Mouse (Mus musculus): ENCODE data around the gene Calhm1. TPM values are rescaled to one million over a fixed set of nuclear protein-coding genes. Genes with fewer than 3 reads are reported as not detected.
A peak's percentile ranks its signal among the peaks of the same experiment; 100 is the strongest.

Calhm1 gene
- not detected in 2 replicates for polyA plus RNA-seq (2015; fragmentation: Nextera tagmentation; extraction: Ambion mirVana)

GRCm38 (mm10) chr19:47144154-47144553 is at the start of gene Calhm1:
Gene Calhm1 (minus strand): TSS chr19:47144254.
- Histone ChIP-seq H3K9ac (no peak within 1 kb of the TSS), H3K9me3 (no peaks in the 10 kb centered on the region), H3K27me3 (replicated peaks) (no peaks in the 10 kb centered on the region), H3K4me2 (no peak within 1 kb of the TSS), H3K27ac (no peak within 1 kb of the TSS), H3K4me1 (no peaks in the 10 kb centered on the region), H3K36me3 (no peaks in the 10 kb centered on the region), H3K4me3 (replicated peaks) (no peak within 1 kb of the TSS)
- WGBS: 91% methylated on average over 6 of the region's 6 CpGs
- ATAC-seq (ENCODE audit: insufficient read depth, low FRiP score, low read depth): no peak

- ATAC-seq (ENCODE audit: insufficient read depth, low FRiP score, low read depth): no peak
- no peaks in the 10 kb centered on the region for H3K9me3 ChIP-seq
- no peaks in the 10 kb centered on the region for H3K36me3 ChIP-seq
- no peak overlapping the region for H3K4me2 ChIP-seq
- no peak overlapping the region for H3K4me3 ChIP-seq (replicated peaks)
- H3K4me1 ChIP-seq: no peaks in the 10 kb centered on the region
- no peaks in the 10 kb centered on the region for H3K27me3 ChIP-seq (replicated peaks)
- no peak overlapping the region for H3K27ac ChIP-seq
- no peak overlapping the region for H3K9ac ChIP-seq
- 93% methylated on average over 5 of the region's 5 CpGs for WGBS
Observed at GRCm38 (mm10) chr19:47192158-47192557, 48.1 kb upstream of the Calhm1 start.

GRCm38 (mm10) chr19:47188515-47189128 is 44.6 kb upstream of the Calhm1 start:
- WGBS: 71% methylated on average over 11 of the region's 11 CpGs
- Histone ChIP-seq H3K36me3 (no peaks in the 10 kb centered on the region), H3K27me3 (replicated peaks) (0 out of 2 replicates have a peak, but pooled peaks cover 4% of the 10 kb centered on the region), H3K4me1 (no peaks in the 10 kb centered on the region), H3K4me3 (replicated peaks) (no peak overlapping the region), H3K27ac (no peak overlapping the region), H3K9me3 (no peaks in the 10 kb centered on the region), H3K4me2 (no peak overlapping the region), H3K9ac (no peak overlapping the region)
- ATAC-seq (ENCODE audit: insufficient read depth, low FRiP score, low read depth): peak; percentile 35; the same call in 1 of the 2 replicates

- H3K9ac ChIP-seq: no peak overlapping the region
- H3K27ac ChIP-seq: no peak overlapping the region
- H3K4me1 ChIP-seq: no peaks in the 10 kb centered on the region
- WGBS: 45% methylated on average over 15 of the region's 15 CpGs
- no peak overlapping the region for H3K4me2 ChIP-seq
- H3K4me3 ChIP-seq (replicated peaks): no peak overlapping the region
- H3K27me3 ChIP-seq (replicated peaks): 0 out of 2 replicates have a peak, but pooled peaks cover 4% of the 10 kb centered on the region
- H3K9me3 ChIP-seq: no peaks in the 10 kb centered on the region
- no peak for ATAC-seq (ENCODE audit: insufficient read depth, low FRiP score, low read depth)
- no peaks in the 10 kb centered on the region for H3K36me3 ChIP-seq
Observed at GRCm38 (mm10) chr19:47186514-47187275, 42.6 kb upstream of the Calhm1 start.

GRCm38 (mm10) chr19:47184736-47185135 is 40.7 kb upstream of the Calhm1 start:
- Histone ChIP-seq H3K36me3 (no peaks in the 10 kb centered on the region), H3K27ac (no peak overlapping the region), H3K9ac (no peak overlapping the region), H3K9me3 (no peaks in the 10 kb centered on the region), H3K4me1 (0 out of 2 replicates have a peak, but pooled peaks cover under 1% of the 10 kb centered on the region), H3K4me3 (replicated peaks) (no peak overlapping the region), H3K27me3 (replicated peaks) (peaks cover 10% of the 10 kb centered on the region), H3K4me2 (no peak overlapping the region)
- no peak for ATAC-seq (ENCODE audit: insufficient read depth, low FRiP score, low read depth)
- WGBS: 45% methylated on average over 4 of the region's 4 CpGs

- H3K4me1 ChIP-seq: peaks cover 6% of the 10 kb centered on the region; the same call in 1 of the 2 replicates
- H3K36me3 ChIP-seq: no peaks in the 10 kb centered on the region
- no peak overlapping the region for H3K27ac ChIP-seq
- 69% methylated on average over 8 of the region's 8 CpGs for WGBS
- no peak overlapping the region for H3K4me3 ChIP-seq (replicated peaks)
- ATAC-seq (ENCODE audit: insufficient read depth, low FRiP score, low read depth): no peak
- H3K9me3 ChIP-seq: no peaks in the 10 kb centered on the region
- no peak overlapping the region for H3K4me2 ChIP-seq
- no peak overlapping the region for H3K9ac ChIP-seq
- H3K27me3 ChIP-seq (replicated peaks): peaks cover 15% of the 10 kb centered on the region
Observed at GRCm38 (mm10) chr19:47184221-47184620, 40.2 kb upstream of the Calhm1 start.

GRCm38 (mm10) chr19:47180011-47180410 is 36.0 kb upstream of the Calhm1 start:
- Histone ChIP-seq H3K36me3 (no peaks in the 10 kb centered on the region), H3K4me3 (replicated peaks) (peak overlapping the region; percentile 71), H3K9me3 (no peaks in the 10 kb centered on the region), H3K9ac (no peak overlapping the region), H3K27me3 (replicated peaks) (peaks cover 19% of the 10 kb centered on the region), H3K4me2 (peak overlapping the region; percentile 99), H3K4me1 (peaks cover 11% of the 10 kb centered on the region), H3K27ac (no peak overlapping the region)
- no peak for ATAC-seq (ENCODE audit: insufficient read depth, low FRiP score, low read depth)
- WGBS: 27% methylated on average over 8 of the region's 8 CpGs

- ATAC-seq (ENCODE audit: insufficient read depth, low FRiP score, low read depth): no peak
- under 1% methylated on average over 28 of the region's 42 CpGs for WGBS
- peak overlapping the region; percentile 71 for H3K4me3 ChIP-seq (replicated peaks)
- H3K9me3 ChIP-seq: no peaks in the 10 kb centered on the region
- H3K36me3 ChIP-seq: no peaks in the 10 kb centered on the region
- H3K27ac ChIP-seq: peak overlapping the region; percentile 51
- H3K4me2 ChIP-seq: peak overlapping the region; percentile 99
- peaks cover 19% of the 10 kb centered on the region for H3K27me3 ChIP-seq (replicated peaks)
- peak overlapping the region; percentile 65 for H3K9ac ChIP-seq
- H3K4me1 ChIP-seq: peaks cover 11% of the 10 kb centered on the region
Observed at GRCm38 (mm10) chr19:47179272-47179809, 35.3 kb upstream of the Calhm1 start.

GRCm38 (mm10) chr19:47178431-47179271 is 34.6 kb upstream of the Calhm1 start, which contains the start of gene Neurl1a:
Gene Neurl1a (plus strand): TSS chr19:47178820.
- peak within 1 kb of the TSS; percentile 71 for H3K4me3 ChIP-seq (replicated peaks)
- peaks cover 19% of the 10 kb centered on the region for H3K27me3 ChIP-seq (replicated peaks)
- no peaks in the 10 kb centered on the region for H3K9me3 ChIP-seq
- peaks cover 11% of the 10 kb centered on the region for H3K4me1 ChIP-seq
- H3K36me3 ChIP-seq: no peaks in the 10 kb centered on the region
- peak within 1 kb of the TSS; percentile 51 for H3K27ac ChIP-seq
- H3K4me2 ChIP-seq: peak within 1 kb of the TSS; percentile 99
- WGBS: under 1% methylated on average over 88 of the region's 98 CpGs
- ATAC-seq (ENCODE audit: insufficient read depth, low FRiP score, low read depth): peak; percentile 49
- H3K9ac ChIP-seq: peak within 1 kb of the TSS; percentile 65

GRCm38 (mm10) chr19:47178001-47178400 is 33.9 kb upstream of the Calhm1 start:
- H3K9ac ChIP-seq: no peak overlapping the region
- 0 out of 2 replicates have a peak, but pooled peaks have one; percentile 30 for ATAC-seq (ENCODE audit: insufficient read depth, low FRiP score, low read depth)
- peaks cover 11% of the 10 kb centered on the region for H3K4me1 ChIP-seq
- 23% methylated on average over 10 of the region's 10 CpGs for WGBS
- H3K9me3 ChIP-seq: no peaks in the 10 kb centered on the region
- H3K4me3 ChIP-seq (replicated peaks): peak overlapping the region; percentile 71
- no peaks in the 10 kb centered on the region for H3K36me3 ChIP-seq
- H3K27me3 ChIP-seq (replicated peaks): peaks cover 19% of the 10 kb centered on the region
- H3K4me2 ChIP-seq: peak overlapping the region; percentile 99
- H3K27ac ChIP-seq: no peak overlapping the region

- Histone ChIP-seq H3K9me3 (no peaks in the 10 kb centered on the region), H3K4me1 (peaks cover 11% of the 10 kb centered on the region), H3K4me2 (no peak overlapping the region), H3K27ac (no peak overlapping the region; the same call in 1 of the 2 replicates), H3K36me3 (no peaks in the 10 kb centered on the region), H3K27me3 (replicated peaks) (peaks cover 19% of the 10 kb centered on the region), H3K4me3 (replicated peaks) (no peak overlapping the region), H3K9ac (no peak overlapping the region)
- WGBS: 68% methylated on average over 2 of the region's 2 CpGs
- ATAC-seq (ENCODE audit: insufficient read depth, low FRiP score, low read depth): no peak
Observed at GRCm38 (mm10) chr19:47176916-47177505, 33.0 kb upstream of the Calhm1 start.
